Mouse (Mus musculus): ENCODE results near the gene Rag2.

DNA sequence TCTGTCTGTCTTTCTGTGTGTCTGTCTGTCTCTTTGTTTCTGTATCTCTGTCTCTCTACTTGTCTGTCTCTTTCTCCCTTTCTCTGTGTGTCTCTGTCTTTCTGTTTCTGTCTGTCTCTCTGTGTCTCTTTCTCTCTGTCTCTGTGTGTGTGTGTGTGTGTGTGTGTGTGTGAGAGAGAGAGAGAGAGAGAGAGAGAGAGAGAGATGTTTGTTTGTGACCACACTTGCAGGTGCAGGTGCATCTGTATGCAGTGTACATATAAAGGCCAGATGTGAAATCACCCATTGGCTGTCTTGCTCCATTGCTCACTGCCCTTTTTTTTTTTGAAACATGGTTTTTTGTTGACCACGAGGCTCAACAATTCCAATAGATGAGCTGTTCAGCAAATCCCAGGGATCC lies 25.9 kb downstream of the Rag2 start:
- TF ChIP-seq POLR2A (IDR thresholded peaks at IDR 0.05; ENCODE audit: borderline replicate concordance, control insufficient read depth, low read depth, low read length) (no peak), CTCF (IDR thresholded peaks at IDR 0.05; ENCODE audit: control insufficient read depth, insufficient read depth, low read length) (no peak)
